Mouse (Mus musculus): ENCODE results near the gene Mypn.

- TF ChIP-seq CTCF (IDR thresholded peaks at IDR 0.05; ENCODE audit: low read depth) = no peak
- TF ChIP-seq EP300 (IDR thresholded peaks at IDR 0.05; ENCODE audit: low read depth) = no peak
Observed at GRCm38 (mm10) chr10:63178318-63178717, 25.4 kb downstream of the Mypn start.
